Mouse (Mus musculus): ENCODE measurements at regions not wholly inside any gene's neighbourhood (a gene's known extent, or its start where the extent isn't known, plus 50 kb on each side); places are given as distances from the start of the nearest gene placed in this dataset.

- TF ChIP-seq CTCF (IDR thresholded peaks at IDR 0.05) (no peak), EP300 (IDR thresholded peaks at IDR 0.05; ENCODE audit: insufficient read depth, low read depth, low read length) (no peak)
Measured at GRCm38 (mm10) chr12:36842957-36843356, 265.4 kb upstream of the Meox2 start.

Data from heart, adult 2 months (tissue).